In the genomic region with DNA sequence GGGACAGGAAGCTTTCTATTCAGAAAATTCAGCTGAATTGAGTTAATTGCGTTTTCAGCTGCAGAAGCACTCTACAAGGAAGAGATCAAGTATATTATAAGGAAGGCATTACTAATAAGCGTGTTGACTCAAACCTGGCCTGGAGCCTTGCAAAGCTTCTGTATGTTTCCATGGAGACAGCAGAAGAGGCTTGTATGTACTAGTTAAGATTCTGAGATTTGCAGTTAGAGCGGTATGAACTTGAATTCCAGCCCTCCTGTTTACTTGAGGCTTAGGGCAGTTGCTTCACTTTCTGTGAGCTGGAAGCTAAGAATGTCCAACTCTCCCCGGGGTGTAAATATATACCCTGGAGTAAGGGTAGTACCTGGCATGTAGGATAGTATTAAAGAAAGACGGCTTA, we compare ENCODE assay signal across 17 mouse cellular contexts. TPM values are rescaled to one million over a fixed set of nuclear protein-coding genes. Genes with fewer than 3 reads are reported as not detected.
DNase-seq lines count a peak whose midpoint lies in the region; ATAC-seq and TF ChIP-seq lines count a peak whose summit lies in the region.
"Had no signal": no experiment of that assay in that cellular context is flagged by ENCODE, and none has a peak within 500 bp of the region (broad histone marks: within the 10 kb centered on the region; RNA-seq: fewer than 3 reads in every experiment).

No protein-coding gene starts in this region.

- TF ChIP-seq CTCF in lung, embryonic 14.5 days (IDR thresholded peaks at IDR 0.05; ENCODE audit: low read depth) = no peak
- TF ChIP-seq CTCF in midbrain, postnatal 0 days (IDR thresholded peaks at IDR 0.05) = no peak

- no peak for DNase-seq in midbrain, embryonic 10.5 days (ENCODE audit: low spot score)
- DNase-seq in lung, embryonic 14.5 days = peak; percentile 57
- peak; percentile 5 for DNase-seq in midbrain, postnatal 0 days (ENCODE audit: low spot score)
- no peak for DNase-seq in left cerebral cortex, adult 11 months (ENCODE audit: low spot score)
- no peak for DNase-seq in heart, adult 11 months
- no peak for DNase-seq in layer of hippocampus, adult 9-11 months
- DNase-seq: adrenal gland, adult 8-10 months; cerebellum, adult 18-20 months; gastrocnemius, adult 2 months; heart, adult 18-20 months; kidney, adult 8-10 months; kidney, postnatal 36 days; thymus, postnatal 14 days had no signal

- no peaks in the 10 kb centered on the region for H3K9me3 ChIP-seq in midbrain, embryonic 16.5 days (replicated peaks; ENCODE audit: control insufficient read depth, low read length, poor library complexity, severe bottlenecking)
- H3K9me3 ChIP-seq in midbrain, embryonic 10.5 days (replicated peaks) = no peaks in the 10 kb centered on the region
- H3K9me3 ChIP-seq in embryonic facial prominence, embryonic 13.5 days = no peaks in the 10 kb centered on the region
- no peaks in the 10 kb centered on the region for H3K9me3 ChIP-seq in lung, embryonic 14.5 days (ENCODE audit: low read depth, low read length)
- H3K9me3 ChIP-seq in midbrain, postnatal 0 days (ENCODE audit: low read length) = no peaks in the 10 kb centered on the region
- H3K9me3 ChIP-seq: embryonic facial prominence, embryonic 12.5 days; limb, embryonic 15.5 days had no signal

- H3K4me3 ChIP-seq in midbrain, embryonic 16.5 days (ENCODE audit: low read depth, low read length) = no peak overlapping the region
- H3K4me3 ChIP-seq in midbrain, embryonic 10.5 days = no peak overlapping the region
- no peak overlapping the region for H3K4me3 ChIP-seq in embryonic facial prominence, embryonic 13.5 days
- H3K4me3 ChIP-seq in lung, embryonic 14.5 days (ENCODE audit: low read depth, low read length) = no peak overlapping the region
- H3K4me3 ChIP-seq in midbrain, postnatal 0 days (ENCODE audit: low read depth, low read length) = no peak overlapping the region
- H3K4me3 ChIP-seq: embryonic facial prominence, embryonic 12.5 days; gastrocnemius, adult 2 months; limb, embryonic 15.5 days had no signal

- no peak overlapping the region for H3K27ac ChIP-seq in midbrain, embryonic 16.5 days (ENCODE audit: low read length)
- H3K27ac ChIP-seq in midbrain, embryonic 10.5 days (replicated peaks) = no peak overlapping the region
- H3K27ac ChIP-seq in embryonic facial prominence, embryonic 13.5 days = peak overlapping the region; percentile 56
- no peak overlapping the region for H3K27ac ChIP-seq in lung, embryonic 14.5 days (ENCODE audit: low read depth)
- H3K27ac ChIP-seq in midbrain, postnatal 0 days (ENCODE audit: low read depth, low read length) = no peak overlapping the region
- H3K27ac ChIP-seq: embryonic facial prominence, embryonic 12.5 days; gastrocnemius, adult 2 months; limb, embryonic 15.5 days had no signal

- no peaks in the 10 kb centered on the region for H3K4me1 ChIP-seq in midbrain, embryonic 16.5 days (ENCODE audit: control insufficient read depth, insufficient read depth, low read length)
- no peaks in the 10 kb centered on the region for H3K4me1 ChIP-seq in midbrain, embryonic 10.5 days
- H3K4me1 ChIP-seq in embryonic facial prominence, embryonic 13.5 days = 0 out of 2 replicates have a peak, but pooled peaks cover 18% of the 10 kb centered on the region
- no peaks in the 10 kb centered on the region for H3K4me1 ChIP-seq in lung, embryonic 14.5 days (ENCODE audit: insufficient read depth)
- H3K4me1 ChIP-seq in midbrain, postnatal 0 days (ENCODE audit: insufficient read depth, low read length) = no peaks in the 10 kb centered on the region
- H3K4me1 ChIP-seq: embryonic facial prominence, embryonic 12.5 days; limb, embryonic 15.5 days had no signal

- H3K9ac ChIP-seq in midbrain, embryonic 16.5 days (ENCODE audit: low read depth, low read length) = no peak overlapping the region
- no peak overlapping the region for H3K9ac ChIP-seq in embryonic facial prominence, embryonic 13.5 days
- H3K9ac ChIP-seq in lung, embryonic 14.5 days = no peak overlapping the region
- H3K9ac ChIP-seq in midbrain, postnatal 0 days (replicated peaks; ENCODE audit: low read length, poor library complexity, severe bottlenecking) = no peak overlapping the region
- H3K9ac ChIP-seq: embryonic facial prominence, embryonic 12.5 days; limb, embryonic 15.5 days had no signal

- no peaks in the 10 kb centered on the region for H3K36me3 ChIP-seq in midbrain, embryonic 16.5 days (ENCODE audit: control insufficient read depth, insufficient read depth, low read length)
- no peaks in the 10 kb centered on the region for H3K36me3 ChIP-seq in midbrain, embryonic 10.5 days
- no peaks in the 10 kb centered on the region for H3K36me3 ChIP-seq in embryonic facial prominence, embryonic 13.5 days
- H3K36me3 ChIP-seq in lung, embryonic 14.5 days (ENCODE audit: insufficient read depth) = no peaks in the 10 kb centered on the region
- H3K36me3 ChIP-seq in midbrain, postnatal 0 days (ENCODE audit: insufficient read depth, low read length) = no peaks in the 10 kb centered on the region
- H3K36me3 ChIP-seq: embryonic facial prominence, embryonic 12.5 days; limb, embryonic 15.5 days had no signal

- no peaks in the 10 kb centered on the region for H3K27me3 ChIP-seq in midbrain, embryonic 16.5 days (ENCODE audit: control insufficient read depth, insufficient read depth, low read depth, low read length)
- no peaks in the 10 kb centered on the region for H3K27me3 ChIP-seq in midbrain, embryonic 10.5 days (ENCODE audit: low read depth, poor library complexity, severe bottlenecking)
- H3K27me3 ChIP-seq in embryonic facial prominence, embryonic 13.5 days = no peaks in the 10 kb centered on the region
- H3K27me3 ChIP-seq in lung, embryonic 14.5 days (ENCODE audit: insufficient read depth, low read length) = no peaks in the 10 kb centered on the region
- no peaks in the 10 kb centered on the region for H3K27me3 ChIP-seq in midbrain, postnatal 0 days (ENCODE audit: insufficient read depth, low read length)
- H3K27me3 ChIP-seq: embryonic facial prominence, embryonic 12.5 days; limb, embryonic 15.5 days had no signal

- WGBS in midbrain, embryonic 16.5 days = 65% methylated on average over 5 of the region's 5 CpGs
- 90% methylated on average over 5 of the region's 5 CpGs for WGBS in midbrain, embryonic 10.5 days
- 48% methylated on average over 5 of the region's 5 CpGs for WGBS in embryonic facial prominence, embryonic 13.5 days
- WGBS in lung, embryonic 14.5 days = 57% methylated on average over 5 of the region's 5 CpGs
- 68% methylated on average over 5 of the region's 5 CpGs for WGBS in midbrain, postnatal 0 days

- peak; percentile 78 for ATAC-seq in midbrain, embryonic 16.5 days
- ATAC-seq in embryonic facial prominence, embryonic 13.5 days (ENCODE audit: insufficient number of reproducible peaks, insufficient read depth, low FRiP score, low TSS enrichment, low read depth) = peak; percentile 32; the same call in 1 of the 2 replicates
- ATAC-seq in lung, embryonic 14.5 days (ENCODE audit: insufficient read depth) = peak; percentile 70
- ATAC-seq in midbrain, postnatal 0 days (ENCODE audit: low FRiP score) = no peak

- H3K4me2 ChIP-seq in midbrain, embryonic 16.5 days (ENCODE audit: low read length) = no peak overlapping the region
- H3K4me2 ChIP-seq in embryonic facial prominence, embryonic 13.5 days = no peak overlapping the region
- H3K4me2 ChIP-seq in lung, embryonic 14.5 days = no peak overlapping the region
- H3K4me2 ChIP-seq in midbrain, postnatal 0 days (ENCODE audit: low read depth, low read length, poor library complexity, severe bottlenecking) = no peak overlapping the region
- H3K4me2 ChIP-seq: embryonic facial prominence, embryonic 12.5 days; limb, embryonic 15.5 days had no signal

RNA-seq across cellular contexts. Expression of gene Cdc42ep3, which starts 39.9 kb away (rescaled TPM):
- 49.4 and 49.7 TPM in 2 replicates for polyA plus RNA-seq in midbrain, embryonic 16.5 days (2015; fragmentation: Nextera tagmentation; extraction: Ambion mirVana)
- polyA plus RNA-seq in midbrain, embryonic 10.5 days (2016; fragmentation: Nextera tagmentation; extraction: Ambion mirVana) = 13.7 and 14.7 TPM in 2 replicates
- 61.4 and 67.9 TPM in 2 replicates for polyA plus RNA-seq in embryonic facial prominence, embryonic 13.5 days (2015; fragmentation: Nextera tagmentation; extraction: Ambion mirVana)
- polyA plus RNA-seq in lung, embryonic 14.5 days (2014; fragmentation: Nextera tagmentation; extraction: Ambion mirVana) = 52.1 and 65.0 TPM in 2 replicates
- total RNA-seq in midbrain, postnatal 0 days (2014; rRNA removed) = 26.4 and 32.8 TPM in 2 replicates
- 37.6 and 40.6 TPM in 2 replicates for polyA plus RNA-seq in midbrain, postnatal 0 days (2015; fragmentation: Nextera tagmentation; extraction: Ambion mirVana)

Comparison
In these comparisons a context has a peak if more than half of its experiments do, and no peak if none do; other contexts are left out.
1. DNase-seq: peak in lung, embryonic 14.5 days (single experiment) and midbrain, postnatal 0 days (single experiment); none in midbrain, embryonic 10.5 days (single experiment), left cerebral cortex, adult 11 months (single experiment), heart, adult 11 months (single experiment) and layer of hippocampus, adult 9-11 months (single experiment).